Mouse (Mus musculus) forebrain, embryonic 16.5 days (tissue): ENCODE measurements around the gene Klhl28. TPM values are rescaled to one million over a fixed set of nuclear protein-coding genes. Genes with fewer than 3 reads are reported as not detected.

Experiments
- ATAC-seq: fragments of 200-750 bp; cut with Nextera tagmentation; 2 replicates; pipeline ENCODE4 v1.8.0; 2017; ENCODE audit warnings: mild to moderate bottlenecking, moderate library complexity
- H3K27ac ChIP-seq: fragments of 300-500 bp; sonication (generic); 2 replicates; pipeline ENCODE4 v1.5.1; 2014; ENCODE audit warnings: low read length, control low read depth
- H3K27me3 ChIP-seq: fragments of 300-500 bp; sonication (generic); replicated peaks from 2 replicates; pipeline ENCODE4 v1.6.1; 2014; ENCODE audit warnings: low read length; ENCODE audit not compliant: control insufficient read depth, insufficient read depth
- H3K36me3 ChIP-seq: fragments of 300-500 bp; sonication (generic); 2 replicates; pipeline ENCODE4 v1.6.1; 2014; ENCODE audit not compliant: control insufficient read depth, insufficient read depth
- H3K4me1 ChIP-seq: fragments of 300-500 bp; sonication (generic); replicated peaks from 2 replicates; pipeline ENCODE4 v1.6.1; 2014; ENCODE audit warnings: low read length; ENCODE audit not compliant: control insufficient read depth, insufficient read depth
- H3K4me2 ChIP-seq: fragments of 300-500 bp; sonication (generic); 2 replicates; pipeline ENCODE4 v1.6.1; 2014; ENCODE audit warnings: mild to moderate bottlenecking, low read length, control low read depth
- H3K4me3 ChIP-seq: fragments of 300-500 bp; sonication (generic); replicated peaks from 2 replicates; pipeline ENCODE4 v1.5.1; 2014; ENCODE audit warnings: mild to moderate bottlenecking, low read length, control low read depth
- H3K9ac ChIP-seq: fragments of 300-500 bp; sonication (generic); replicated peaks from 2 replicates; pipeline ENCODE4 v1.6.1; 2014; ENCODE audit warnings: low read depth, low read length, control low read depth
- H3K9me3 ChIP-seq: fragments of 300-500 bp; sonication (generic); 2 replicates; pipeline ENCODE4 v1.6.1; 2016; ENCODE audit warnings: low read length; ENCODE audit not compliant: control insufficient read depth
- WGBS: fragments of 180-500 bp; shearing (Covaris S2); extraction: QIAGEN DNeasy Blood & Tissue Kit; methylation state at CpG from one replicate; pipeline ENCODE4 v1.1.7; 2014; 5-methylcytosine and 5-hydroxymethylcytosine counted together
- polyA plus RNA-seq: library from polyadenylated mRNA; unstranded; fragments of >200 nt; fragmentation: Nextera tagmentation; extraction: Ambion mirVana; gene quantifications from 2 replicates; pipeline ENCODE4 v1.2.1, GENCODE M21; 2015

Klhl28 gene
- polyA plus RNA-seq, 1 experiment from 2014 or later: 27.7 TPM

GRCm38 (mm10) chr12:64897060-64897730 is 68.1 kb downstream of the Klhl28 start:
- Histone ChIP-seq H3K27ac (no peak overlapping the region), H3K4me1 (no peaks in the 10 kb centered on the region), H3K4me3 (no peak overlapping the region), H3K9ac (no peak overlapping the region), H3K27me3 (no peaks in the 10 kb centered on the region), H3K36me3 (no peaks in the 10 kb centered on the region), H3K9me3 (no peaks in the 10 kb centered on the region), H3K4me2 (no peak overlapping the region)
- WGBS: 45% methylated on average over 4 of the region's 4 CpGs
- ATAC-seq: peak; percentile 79

Other genes with a start within 250 kb of the Klhl28 start
- 2.5 and 3.0 TPM in 2 replicates for gene Gm527, start 47.6 kb downstream of the Klhl28 start, polyA plus RNA-seq
- gene Togaram1, start 270 bp upstream of the Klhl28 start, polyA plus RNA-seq: 26.0 and 28.3 TPM in 2 replicates
- gene Prpf39, start 70.8 kb upstream of the Klhl28 start, polyA plus RNA-seq: 62.9 and 73.4 TPM in 2 replicates
- gene Fkbp3, start 108.5 kb upstream of the Klhl28 start, polyA plus RNA-seq: 392 and 400 TPM in 2 replicates
- gene Fancm, start 110.1 kb upstream of the Klhl28 start, polyA plus RNA-seq: 7.5 and 8.0 TPM in 2 replicates
- 24.6 and 31.7 TPM in 2 replicates for gene Mis18bp1, start 207.1 kb upstream of the Klhl28 start, polyA plus RNA-seq